Mouse (Mus musculus): ENCODE measurements around the gene Nanos2.

Nanos2 gene

GRCm38 (mm10) chr7:18991660-18992293, 4.6 kb downstream of the Nanos2 start:
- no peak for DNase-seq

DNA sequence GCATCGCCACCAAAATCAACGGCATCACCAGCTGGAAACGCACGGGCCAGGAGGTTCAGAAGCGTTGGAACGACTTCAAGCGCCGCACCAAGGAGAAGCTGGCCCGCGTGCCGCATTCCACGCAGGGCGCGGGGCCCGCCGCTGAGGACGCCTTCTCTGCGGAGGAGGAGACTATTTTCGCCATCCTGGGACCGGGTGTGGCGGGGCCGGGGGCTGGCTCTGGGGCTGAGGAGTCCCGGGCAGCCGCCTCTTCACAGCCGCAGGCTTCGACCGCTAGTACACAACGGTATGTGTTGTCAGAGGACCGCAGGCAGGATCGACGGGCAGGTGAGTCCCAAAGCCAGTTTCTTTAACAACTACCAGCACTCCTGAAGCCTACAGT, 5.1 kb downstream of the Nanos2 start:
- DNase-seq = no peak

DNA sequence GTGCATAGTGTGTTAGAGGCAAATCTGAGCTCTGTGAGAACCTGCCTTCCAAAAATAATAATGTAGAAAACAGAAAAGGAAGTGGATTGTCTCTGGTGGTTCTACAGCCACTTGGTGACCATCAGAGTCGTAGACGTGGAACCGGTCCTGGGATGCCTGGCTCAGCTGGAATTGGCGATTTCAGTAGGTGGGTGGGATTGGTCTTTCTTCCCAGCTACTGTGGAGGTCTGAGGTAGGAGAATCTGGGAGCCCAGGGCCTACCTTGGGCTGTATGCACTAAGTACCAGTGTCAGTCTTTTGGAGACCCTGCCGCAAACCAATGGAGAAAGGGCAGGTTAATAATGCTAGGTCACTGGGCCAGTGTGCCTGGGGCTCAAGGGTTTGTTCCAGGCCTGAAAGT, 5.8 kb downstream of the Nanos2 start:
- DNase-seq = no peak

DNA sequence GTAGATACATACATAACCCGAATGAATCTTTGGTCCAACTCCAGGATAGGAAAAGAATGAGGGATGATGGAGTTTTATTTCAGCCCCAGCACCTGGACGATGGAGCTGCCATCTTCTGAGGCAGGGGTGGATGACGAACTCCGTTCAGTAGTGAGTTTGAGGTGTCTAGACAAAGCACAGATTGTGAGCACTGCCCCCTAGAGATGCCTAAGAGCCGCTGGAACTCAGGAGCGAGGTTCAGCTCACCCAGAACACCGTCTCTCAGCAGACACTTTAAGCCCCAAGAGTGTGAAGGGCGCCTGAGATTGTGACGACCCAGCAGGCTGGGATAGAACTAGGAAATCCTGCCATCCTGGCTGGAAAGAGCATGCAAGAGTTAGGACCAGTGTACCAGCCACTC, 11.6 kb downstream of the Nanos2 start:
- DNase-seq = no peak

- DNase-seq = no peak
Observed at GRCm38 (mm10) chr7:19000421-19000820, 13.2 kb downstream of the Nanos2 start.

DNA sequence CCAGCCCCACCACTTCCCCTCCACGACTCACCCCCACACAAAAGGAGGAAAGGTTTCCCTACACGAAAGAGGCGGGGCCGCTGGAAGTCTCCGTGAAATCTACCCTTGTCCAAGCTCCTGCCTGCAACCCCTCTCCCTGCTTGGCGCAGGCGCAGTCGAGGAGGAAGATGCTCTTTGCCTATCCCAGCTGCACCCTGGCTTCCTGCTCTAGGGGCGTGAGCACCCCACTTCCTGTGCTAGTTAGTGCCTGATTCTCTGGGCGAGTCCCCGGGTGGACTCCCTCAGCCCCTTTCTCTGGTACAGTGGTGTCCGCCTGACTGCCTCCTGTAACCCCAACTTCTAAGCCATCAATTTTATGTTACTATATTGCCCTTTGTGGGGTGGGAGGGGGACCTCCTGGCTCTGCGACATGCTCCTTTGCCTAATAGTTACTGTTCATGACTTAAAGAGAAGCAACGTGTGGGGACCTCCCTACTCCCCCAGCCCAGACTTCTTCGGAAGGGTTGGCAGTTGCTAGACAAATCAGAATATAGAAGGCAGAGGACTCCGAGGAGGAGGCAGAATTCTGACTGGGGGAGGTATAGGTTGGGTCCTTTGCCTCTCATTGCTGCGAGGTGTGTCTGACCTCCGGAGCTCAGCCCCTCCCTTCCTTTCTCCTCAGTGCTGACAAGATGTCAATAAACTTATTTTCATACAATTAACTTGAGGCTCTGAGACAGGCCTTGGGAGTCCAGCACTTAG, 14.0 kb downstream of the Nanos2 start:
- peak; percentile 62 to 70 for DNase-seq

GRCm38 (mm10) chr7:19001807-19002085, 14.5 kb downstream of the Nanos2 start:
- DNase-seq = no peak

GRCm38 (mm10) chr7:19002115-19002514, 14.9 kb downstream of the Nanos2 start:
- DNase-seq = no peak

GRCm38 (mm10) chr7:19002848-19003498, 15.8 kb downstream of the Nanos2 start:
- peak; percentile 81 to 87 for DNase-seq

GRCm38 (mm10) chr7:19003902-19004630, 16.9 kb downstream of the Nanos2 start, which contains the start of gene Irf2bp1:
Irf2bp1 (plus strand) TSS chr7:19004044.
- peak; percentile 94 to 95 for DNase-seq

DNA sequence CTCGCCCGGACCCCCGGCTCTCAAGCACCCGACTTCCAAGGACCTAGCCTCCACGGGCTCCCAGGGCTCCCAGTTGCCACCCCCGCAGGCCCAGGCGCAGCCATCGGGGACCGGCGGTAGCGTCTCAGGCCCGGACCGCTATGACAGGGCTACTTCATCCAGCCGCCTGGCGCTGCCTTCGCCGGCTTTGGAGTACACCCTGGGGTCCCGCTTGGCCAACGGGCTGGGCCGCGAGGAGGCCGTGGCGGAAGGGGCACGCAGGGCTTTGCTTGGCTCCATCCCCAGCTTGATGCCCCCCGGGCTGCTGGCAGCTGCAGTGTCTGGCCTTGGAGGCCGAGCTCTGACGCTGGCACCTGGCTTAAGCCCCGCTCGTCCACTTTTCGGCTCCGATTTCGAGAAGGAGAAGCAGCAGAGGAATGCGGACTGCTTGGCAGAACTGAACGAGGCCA, 17.5 kb downstream of the Nanos2 start:
- peak in 1 of 2 experiments; percentile 32 for DNase-seq

DNA sequence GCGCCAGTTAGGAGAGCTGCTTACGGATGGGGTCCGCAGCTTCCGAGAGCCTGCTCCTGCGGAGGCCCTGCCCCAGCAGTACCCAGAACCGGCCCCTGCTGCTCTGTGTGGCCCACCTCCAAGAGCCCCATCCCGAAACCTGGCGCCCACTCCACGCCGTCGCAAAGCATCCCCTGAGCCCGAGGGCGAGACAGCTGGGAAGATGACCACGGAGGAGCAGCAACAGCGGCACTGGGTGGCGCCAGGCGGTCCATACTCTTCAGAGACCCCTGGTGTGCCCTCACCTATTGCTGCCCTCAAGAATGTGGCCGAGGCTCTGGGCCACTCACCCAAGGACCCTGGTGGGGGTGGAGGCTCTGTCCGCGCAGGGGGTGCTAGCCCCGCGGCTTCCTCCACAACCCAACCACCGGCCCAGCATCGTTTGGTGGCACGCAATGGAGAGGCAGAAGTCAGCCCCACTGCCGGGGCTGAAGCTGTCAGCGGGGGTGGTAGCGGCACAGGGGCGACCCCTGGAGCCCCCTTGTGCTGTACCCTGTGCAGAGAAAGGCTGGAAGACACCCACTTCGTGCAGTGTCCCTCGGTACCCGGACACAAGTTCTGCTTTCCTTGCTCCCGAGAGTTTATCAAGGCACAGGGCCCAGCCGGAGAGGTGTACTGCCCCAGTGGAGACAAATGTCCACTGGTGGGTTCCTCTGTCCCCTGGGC, 18.4 kb downstream of the Nanos2 start:
- no peak for DNase-seq

DNA sequence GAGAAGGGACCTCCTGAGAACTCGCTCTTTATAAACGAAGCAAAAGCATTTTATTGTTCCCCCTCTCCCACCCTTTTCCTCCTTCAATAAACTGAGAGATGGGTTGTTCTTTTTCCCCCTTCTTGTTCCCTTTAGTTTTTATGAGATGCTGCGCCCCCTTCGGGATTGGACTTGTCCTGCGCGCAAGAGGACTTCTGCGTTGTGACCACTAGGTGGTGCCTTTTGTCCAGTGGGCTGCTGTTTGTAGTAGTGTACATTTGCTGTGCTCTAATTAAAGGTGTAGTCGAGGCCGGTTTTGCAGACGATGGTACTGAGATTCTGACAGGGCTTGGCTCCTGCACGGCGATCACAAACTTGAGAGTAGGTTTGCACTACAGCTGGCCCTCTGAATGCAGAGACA, 19.3 kb downstream of the Nanos2 start:
- peak; percentile 81 to 93 for DNase-seq

GRCm38 (mm10) chr7:19007026-19007977, 20.1 kb downstream of the Nanos2 start:
- DNase-seq = peak in 1 of 2 experiments; percentile 30

DNA sequence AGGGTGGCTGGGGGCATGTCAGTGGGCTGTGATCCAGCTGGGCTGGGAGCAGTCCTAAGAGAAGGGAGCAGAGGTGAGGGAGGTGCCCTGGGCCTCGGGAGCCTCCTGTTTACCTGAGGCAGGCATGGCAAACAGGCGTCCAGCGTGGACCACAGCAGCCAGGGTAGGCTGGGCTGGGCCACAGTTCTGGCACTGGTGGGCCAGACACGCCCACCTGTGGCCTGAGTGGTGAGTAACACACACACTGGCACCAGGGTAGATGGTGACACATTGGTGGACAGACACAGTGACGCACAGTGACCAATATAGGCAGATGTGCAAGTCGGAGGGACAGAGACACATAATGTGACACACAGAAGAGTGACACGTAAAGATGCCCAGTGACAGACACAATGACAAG, 23.4 kb downstream of the Nanos2 start:
- DNase-seq = no peak

GRCm38 (mm10) chr7:19012025-19012621, 24.9 kb downstream of the Nanos2 start:
- no peak for DNase-seq

DNA sequence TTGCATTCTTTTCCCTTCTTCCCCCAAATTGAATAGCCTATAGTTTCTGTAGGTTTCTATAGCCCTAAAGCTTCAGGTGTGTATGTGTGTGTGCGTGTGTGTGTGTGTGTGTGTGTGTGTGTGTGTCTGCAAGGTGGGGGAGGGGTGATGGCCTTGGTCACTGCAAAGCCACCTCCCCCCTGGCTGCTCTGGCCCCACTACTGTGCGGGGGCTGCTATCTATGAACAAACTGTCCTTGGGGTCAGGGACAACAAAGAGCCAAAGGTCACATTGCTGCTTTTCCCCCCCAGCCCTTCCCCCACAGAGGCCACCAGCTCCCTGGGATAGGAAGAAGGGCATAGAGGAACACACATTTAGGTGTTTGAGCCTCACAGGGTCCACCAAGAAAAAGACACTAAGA, 25.7 kb downstream of the Nanos2 start:
- DNase-seq = no peak

DNA sequence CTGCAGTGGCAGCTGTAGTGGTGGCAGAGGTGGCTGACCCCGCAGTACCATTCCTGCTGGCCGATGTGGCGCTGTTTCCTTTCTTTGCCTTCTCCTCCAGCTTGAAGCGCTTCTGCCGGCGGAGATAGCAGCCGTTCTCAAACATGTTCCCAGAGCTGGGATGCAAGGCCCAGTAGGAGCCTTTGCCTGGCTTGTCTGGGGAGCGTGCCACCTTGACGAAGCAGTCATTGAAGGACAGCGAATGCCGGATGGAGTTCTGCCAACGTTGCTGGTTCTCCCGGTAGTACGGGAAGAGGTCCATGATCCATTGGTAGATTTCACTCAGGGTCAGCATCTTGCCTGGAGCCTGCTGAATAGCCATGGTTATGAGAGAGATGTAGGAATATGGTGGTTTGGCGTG, 27.3 kb downstream of the Nanos2 start:
- no peak for DNase-seq

DNA sequence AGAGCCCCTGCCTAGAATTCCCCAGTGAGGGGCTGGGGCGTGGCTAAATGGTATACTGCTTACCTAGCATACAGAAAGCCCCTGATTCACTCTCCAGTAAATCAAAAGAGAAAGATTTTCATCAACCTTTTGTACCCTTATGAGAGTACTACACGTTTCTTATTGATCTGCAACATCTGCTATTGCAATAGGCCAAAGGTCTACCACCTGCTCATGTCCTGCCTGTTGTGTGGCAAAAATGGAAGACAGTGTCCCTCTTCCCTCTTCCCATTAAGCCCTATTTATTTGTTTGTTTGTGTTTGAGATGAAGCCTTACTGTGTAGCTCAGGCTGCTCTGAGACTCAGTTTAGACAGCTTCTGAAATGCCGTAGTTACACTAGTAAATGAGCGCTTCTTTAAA, 28.8 kb downstream of the Nanos2 start:
- no peak for DNase-seq

GRCm38 (mm10) chr7:19017909-19018308, 30.7 kb downstream of the Nanos2 start:
- no peak for DNase-seq

- no peak for DNase-seq
Observed at GRCm38 (mm10) chr7:19021048-19021447, 33.8 kb downstream of the Nanos2 start.
